ENCODE assay signal across 7 mouse cellular contexts in genomic region chr1:58030156-58030871, GRCm38 (mm10). TPM values are rescaled to one million over a fixed set of nuclear protein-coding genes. Genes with fewer than 3 reads are reported as not detected.
A peak's percentile ranks its signal among the peaks of the same experiment; 100 is the strongest.
DNase-seq lines count a peak whose midpoint lies in the region; ATAC-seq and TF ChIP-seq lines count a peak whose summit lies in the region.

No protein-coding gene starts in this region.

- no peak for TF ChIP-seq CTCF in midbrain, postnatal 0 days (IDR thresholded peaks at IDR 0.05)

- peak overlapping the region; percentile 62; the same call in 1 of the 2 replicates for H3K9ac ChIP-seq in embryonic facial prominence, embryonic 13.5 days
- H3K9ac ChIP-seq in kidney, embryonic 15.5 days: peak overlapping the region; percentile 18; the same call in 1 of the 2 replicates
- no peak overlapping the region for H3K9ac ChIP-seq in limb, embryonic 15.5 days
- H3K9ac ChIP-seq in midbrain, postnatal 0 days (replicated peaks; ENCODE audit: low read length, poor library complexity, severe bottlenecking): no peak overlapping the region

- H3K27me3 ChIP-seq in embryonic facial prominence, embryonic 13.5 days: no peaks in the 10 kb centered on the region
- H3K27me3 ChIP-seq in heart, embryonic 10.5 days (ENCODE audit: insufficient read depth, poor library complexity, severe bottlenecking): no peaks in the 10 kb centered on the region
- H3K27me3 ChIP-seq in kidney, embryonic 15.5 days: no peaks in the 10 kb centered on the region
- no peaks in the 10 kb centered on the region for H3K27me3 ChIP-seq in limb, embryonic 15.5 days
- no peaks in the 10 kb centered on the region for H3K27me3 ChIP-seq in midbrain, postnatal 0 days (ENCODE audit: insufficient read depth, low read length)

- 0 out of 2 replicates have a peak, but pooled peaks cover 2% of the 10 kb centered on the region for H3K36me3 ChIP-seq in embryonic facial prominence, embryonic 13.5 days
- H3K36me3 ChIP-seq in heart, embryonic 10.5 days: peaks cover 2% of the 10 kb centered on the region; the same call in 1 of the 2 replicates
- H3K36me3 ChIP-seq in kidney, embryonic 15.5 days: peaks cover 5% of the 10 kb centered on the region
- H3K36me3 ChIP-seq in limb, embryonic 15.5 days: no peaks in the 10 kb centered on the region
- H3K36me3 ChIP-seq in midbrain, postnatal 0 days (ENCODE audit: insufficient read depth, low read length): no peaks in the 10 kb centered on the region

- WGBS in embryonic facial prominence, embryonic 13.5 days: 20% methylated on average over 13 of the region's 13 CpGs
- 15% methylated on average over 13 of the region's 13 CpGs for WGBS in heart, embryonic 10.5 days
- WGBS in kidney, embryonic 15.5 days: 18% methylated on average over 13 of the region's 13 CpGs
- 20% methylated on average over 13 of the region's 13 CpGs for WGBS in limb, embryonic 15.5 days
- 35% methylated on average over 13 of the region's 13 CpGs for WGBS in midbrain, postnatal 0 days

- no peaks in the 10 kb centered on the region for H3K9me3 ChIP-seq in embryonic facial prominence, embryonic 13.5 days
- no peaks in the 10 kb centered on the region for H3K9me3 ChIP-seq in heart, embryonic 10.5 days
- H3K9me3 ChIP-seq in kidney, embryonic 15.5 days (replicated peaks): no peaks in the 10 kb centered on the region
- H3K9me3 ChIP-seq in limb, embryonic 15.5 days: no peaks in the 10 kb centered on the region
- H3K9me3 ChIP-seq in midbrain, postnatal 0 days (ENCODE audit: low read length): no peaks in the 10 kb centered on the region

- DNase-seq in brain, adult 2 months (ENCODE audit: low read depth, low spot score): peak; percentile 79
- no peak for DNase-seq in heart, embryonic 10.5 days (ENCODE audit: low spot score)
- DNase-seq in midbrain, postnatal 0 days (ENCODE audit: low spot score): peak; percentile 91
- peak; percentile 14 for DNase-seq in urinary bladder, postnatal 10 days (ENCODE audit: low spot score)

- peaks cover 15% of the 10 kb centered on the region for H3K4me1 ChIP-seq in embryonic facial prominence, embryonic 13.5 days
- peaks cover 21% of the 10 kb centered on the region for H3K4me1 ChIP-seq in heart, embryonic 10.5 days
- peaks cover 17% of the 10 kb centered on the region for H3K4me1 ChIP-seq in kidney, embryonic 15.5 days
- H3K4me1 ChIP-seq in limb, embryonic 15.5 days: peaks cover 19% of the 10 kb centered on the region
- H3K4me1 ChIP-seq in midbrain, postnatal 0 days (ENCODE audit: insufficient read depth, low read length): no peaks in the 10 kb centered on the region

- H3K4me2 ChIP-seq in embryonic facial prominence, embryonic 13.5 days: peak overlapping the region; percentile 60
- peak overlapping the region; percentile 64 for H3K4me2 ChIP-seq in kidney, embryonic 15.5 days
- H3K4me2 ChIP-seq in limb, embryonic 15.5 days: peak overlapping the region; percentile 47
- H3K4me2 ChIP-seq in midbrain, postnatal 0 days (ENCODE audit: low read depth, low read length, poor library complexity, severe bottlenecking): peak overlapping the region; percentile 21; the same call in 1 of the 2 replicates

- no peak for ATAC-seq in embryonic facial prominence, embryonic 13.5 days (ENCODE audit: insufficient number of reproducible peaks, insufficient read depth, low FRiP score, low TSS enrichment, low read depth)
- ATAC-seq in kidney, embryonic 15.5 days (replicated peaks; ENCODE audit: low FRiP score): peak; percentile 80
- ATAC-seq in limb, embryonic 15.5 days (ENCODE audit: insufficient number of reproducible peaks, low FRiP score, low TSS enrichment, low read depth): 0 out of 2 replicates have a peak, but pooled peaks have one; percentile 19
- ATAC-seq in midbrain, postnatal 0 days (ENCODE audit: low FRiP score): peak; percentile 74

- H3K4me3 ChIP-seq in embryonic facial prominence, embryonic 13.5 days: peak overlapping the region; percentile 33
- peak overlapping the region; percentile 51 for H3K4me3 ChIP-seq in heart, embryonic 10.5 days
- H3K4me3 ChIP-seq in kidney, embryonic 15.5 days (replicated peaks): peak overlapping the region; percentile 40
- H3K4me3 ChIP-seq in limb, embryonic 15.5 days: peak overlapping the region; percentile 32
- 0 out of 2 replicates have a peak overlapping the region, but pooled peaks have one; percentile 10 for H3K4me3 ChIP-seq in midbrain, postnatal 0 days (ENCODE audit: low read depth, low read length)

- H3K27ac ChIP-seq in embryonic facial prominence, embryonic 13.5 days: no peak overlapping the region
- peak overlapping the region; percentile 67 for H3K27ac ChIP-seq in heart, embryonic 10.5 days
- H3K27ac ChIP-seq in kidney, embryonic 15.5 days: peak overlapping the region; percentile 34; the same call in 1 of the 2 replicates
- H3K27ac ChIP-seq in limb, embryonic 15.5 days: peak overlapping the region; percentile 64
- 0 out of 2 replicates have a peak overlapping the region, but pooled peaks have one; percentile 18 for H3K27ac ChIP-seq in midbrain, postnatal 0 days (ENCODE audit: low read depth, low read length)

RNA-seq across cellular contexts. Expression of gene Aox1, which starts 0.6 kb away (rescaled TPM):
- 0.10 and 0.30 TPM in 2 replicates for polyA plus RNA-seq in embryonic facial prominence, embryonic 13.5 days (2015; fragmentation: Nextera tagmentation; extraction: Ambion mirVana)
- 0.33 and 0.64 TPM in 2 replicates for polyA plus RNA-seq in heart, embryonic 10.5 days (2016; fragmentation: Nextera tagmentation; extraction: Ambion mirVana)
- 0.30 and 0.32 TPM in 2 replicates for polyA plus RNA-seq in kidney, embryonic 15.5 days (2015; fragmentation: Nextera tagmentation; extraction: Ambion mirVana)
- 0.42 and 0.77 TPM in 2 replicates for polyA plus RNA-seq in limb, embryonic 15.5 days (2015; fragmentation: Nextera tagmentation; extraction: Ambion mirVana)
- 0.38 and 0.60 TPM in 2 replicates for total RNA-seq in midbrain, postnatal 0 days (2014; rRNA removed)
- 0.30 and 0.34 TPM in 2 replicates for polyA plus RNA-seq in midbrain, postnatal 0 days (2015; fragmentation: Nextera tagmentation; extraction: Ambion mirVana)

RNA-seq across cellular contexts. Expression of gene Kctd18, which starts 11.6 kb away (rescaled TPM):
- 24.9 and 25.6 TPM in 2 replicates for polyA plus RNA-seq in embryonic facial prominence, embryonic 13.5 days (2015; fragmentation: Nextera tagmentation; extraction: Ambion mirVana)
- 12.0 and 12.5 TPM in 2 replicates for polyA plus RNA-seq in heart, embryonic 10.5 days (2016; fragmentation: Nextera tagmentation; extraction: Ambion mirVana)
- 15.8 and 16.6 TPM in 2 replicates for polyA plus RNA-seq in kidney, embryonic 15.5 days (2015; fragmentation: Nextera tagmentation; extraction: Ambion mirVana)
- 20.5 and 22.3 TPM in 2 replicates for polyA plus RNA-seq in limb, embryonic 15.5 days (2015; fragmentation: Nextera tagmentation; extraction: Ambion mirVana)
- 40.7 and 52.3 TPM in 2 replicates for total RNA-seq in midbrain, postnatal 0 days (2014; rRNA removed)
- polyA plus RNA-seq in midbrain, postnatal 0 days (2015; fragmentation: Nextera tagmentation; extraction: Ambion mirVana): 29.3 and 29.8 TPM in 2 replicates

RNA-seq across cellular contexts. Expression of gene Sgo2a, which starts 34.5 kb away (rescaled TPM):
- polyA plus RNA-seq in embryonic facial prominence, embryonic 13.5 days (2015; fragmentation: Nextera tagmentation; extraction: Ambion mirVana): 20.3 and 21.9 TPM in 2 replicates
- 18.0 and 18.4 TPM in 2 replicates for polyA plus RNA-seq in heart, embryonic 10.5 days (2016; fragmentation: Nextera tagmentation; extraction: Ambion mirVana)
- polyA plus RNA-seq in kidney, embryonic 15.5 days (2015; fragmentation: Nextera tagmentation; extraction: Ambion mirVana): 18.0 and 19.0 TPM in 2 replicates
- polyA plus RNA-seq in limb, embryonic 15.5 days (2015; fragmentation: Nextera tagmentation; extraction: Ambion mirVana): 15.1 and 15.2 TPM in 2 replicates
- total RNA-seq in midbrain, postnatal 0 days (2014; rRNA removed): 1.4 and 3.1 TPM in 2 replicates
- polyA plus RNA-seq in midbrain, postnatal 0 days (2015; fragmentation: Nextera tagmentation; extraction: Ambion mirVana): 1.1 and 1.4 TPM in 2 replicates

Comparison
In these comparisons a context has a peak if more than half of its experiments do, and no peak if none do; other contexts are left out.
1. H3K9ac ChIP-seq: peak in embryonic facial prominence, embryonic 13.5 days (single experiment) and kidney, embryonic 15.5 days (single experiment); none in limb, embryonic 15.5 days (single experiment) and midbrain, postnatal 0 days (single experiment).
2. Peak in every context shown above with its lines, with median percentiles within 50 percentile points of each other: H3K4me2 ChIP-seq and H3K4me3 ChIP-seq.